Mouse (Mus musculus) embryonic facial prominence, embryonic 10.5 days (tissue): ENCODE data around the gene Gm49337. TPM values are rescaled to one million over a fixed set of nuclear protein-coding genes. Genes with fewer than 3 reads are reported as not detected.
A peak's percentile ranks its signal among the peaks of the same experiment; 100 is the strongest.

Source experiments
- DNase-seq: peaks from one replicate; pipeline ENCODE4 v3.0.0-alpha.2; 2017; ENCODE audit warnings: low spot score
- H3K27ac ChIP-seq: fragments of 300-500 bp; sonication (generic); replicated peaks from 2 replicates; pipeline ENCODE4 v1.5.1; 2016; ENCODE audit warnings: mild to moderate bottlenecking
- H3K27me3 ChIP-seq: fragments of 300-500 bp; sonication (generic); replicated peaks from 2 replicates; pipeline ENCODE4 v1.6.1; 2016; ENCODE audit warnings: low read depth, mild to moderate bottlenecking; ENCODE audit not compliant: poor library complexity, severe bottlenecking
- H3K36me3 ChIP-seq: fragments of 300-500 bp; sonication (generic); replicated peaks from 2 replicates; pipeline ENCODE4 v1.6.1; 2016; ENCODE audit warnings: mild to moderate bottlenecking, moderate library complexity
- H3K4me1 ChIP-seq: fragments of 300-500 bp; sonication (generic); 2 replicates; pipeline ENCODE4 v1.6.1; 2016
- H3K4me3 ChIP-seq: fragments of 300-500 bp; sonication (generic); 2 replicates; pipeline ENCODE4 v1.5.1; 2016; ENCODE audit warnings: mild to moderate bottlenecking, moderate library complexity
- H3K9me3 ChIP-seq: fragments of 300-500 bp; sonication (generic); 2 replicates; pipeline ENCODE4 v1.6.1; 2016; ENCODE audit warnings: mild to moderate bottlenecking
- WGBS: fragments of 180-500 bp; shearing (Covaris S2); methylation state at CpG from one replicate; pipeline ENCODE4 v1.1.7; 2016; 5-methylcytosine and 5-hydroxymethylcytosine counted together
- polyA plus RNA-seq: library from polyadenylated mRNA; unstranded; fragments of >200 nt; fragmentation: Nextera tagmentation; extraction: Ambion mirVana; gene quantifications from 2 replicates; pipeline ENCODE4 v1.2.1, GENCODE M21; 2016

The Gm49337 gene
- polyA plus RNA-seq, 1 experiment from 2014 or later: not detected

DNA sequence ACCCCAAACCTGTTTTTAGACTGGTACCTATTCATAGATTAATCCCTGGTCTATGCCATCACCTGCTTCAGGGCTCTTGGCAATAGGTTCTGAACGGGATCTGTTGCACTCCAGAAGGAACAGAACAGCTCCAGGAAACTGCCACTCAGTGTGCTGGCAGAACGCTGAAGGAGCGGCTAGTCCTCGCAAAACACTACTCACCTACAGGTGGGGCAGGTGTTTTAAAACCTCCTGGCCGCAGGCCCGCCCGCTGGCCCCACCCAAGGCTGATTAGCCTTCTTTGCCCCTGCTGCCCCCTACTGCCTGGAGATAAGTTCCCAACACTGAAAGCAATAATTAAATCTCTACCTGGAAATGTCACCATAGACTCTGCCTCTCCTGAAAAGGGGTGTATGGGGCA lies 5.8 kb upstream of the Gm49337 start, which contains the start of gene Tspan1:
Tspan1 (minus strand) TSS at position 198 of the 400 bp plus-strand sequence.
- Histone ChIP-seq H3K4me1 (peaks cover 22% of the 10 kb centered on the region), H3K4me3 (no peak within 1 kb of the TSS), H3K27me3 (no peaks in the 10 kb centered on the region), H3K9me3 (no peaks in the 10 kb centered on the region), H3K27ac (no peak within 1 kb of the TSS), H3K36me3 (0 out of 2 replicates have a peak, but pooled peaks cover 1% of the 10 kb centered on the region)
- 32% methylated on average over 7 of the region's 7 CpGs for WGBS
- DNase-seq: no peak

DNA sequence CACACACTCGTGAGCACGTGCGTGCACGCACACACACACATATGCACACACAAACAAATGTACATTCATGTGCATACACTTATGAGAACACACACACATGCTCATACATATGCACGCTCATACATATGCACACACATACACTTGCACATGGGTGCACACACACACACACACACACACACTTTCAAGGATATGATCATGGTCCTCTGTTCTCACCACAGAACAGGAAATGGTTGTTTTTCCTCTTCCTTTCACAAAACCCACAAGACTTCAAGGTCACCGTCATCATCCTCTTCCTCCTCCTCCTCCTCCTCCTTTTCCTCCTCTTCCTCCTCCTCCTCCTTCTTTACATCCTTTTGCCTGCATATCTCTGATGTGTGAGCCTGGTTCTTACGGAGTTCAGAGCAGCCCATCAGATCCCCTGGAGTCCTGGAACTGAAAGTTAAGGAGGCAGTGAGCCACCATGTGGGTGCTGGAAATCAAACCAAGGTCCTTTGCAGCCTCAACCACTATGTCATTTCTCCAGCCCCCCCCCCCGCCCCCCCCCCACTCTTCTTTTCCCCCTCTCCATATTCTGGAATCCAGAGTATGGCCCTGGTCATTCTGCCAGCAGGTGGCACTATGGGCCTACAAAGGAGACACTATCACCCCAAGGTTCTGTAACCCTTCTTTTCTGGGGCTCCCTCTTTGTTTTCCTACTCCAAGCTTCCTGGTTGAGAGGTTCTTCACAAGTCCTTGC lies 4.4 kb upstream of the Gm49337 start:
- Histone ChIP-seq H3K9me3 (no peaks in the 10 kb centered on the region), H3K36me3 (no peaks in the 10 kb centered on the region), H3K27ac (no peak overlapping the region), H3K4me1 (peaks cover 30% of the 10 kb centered on the region), H3K4me3 (no peak overlapping the region), H3K27me3 (no peaks in the 10 kb centered on the region)
- WGBS: 73% methylated on average over 8 of the region's 8 CpGs
- peak; percentile 74 for DNase-seq

DNA sequence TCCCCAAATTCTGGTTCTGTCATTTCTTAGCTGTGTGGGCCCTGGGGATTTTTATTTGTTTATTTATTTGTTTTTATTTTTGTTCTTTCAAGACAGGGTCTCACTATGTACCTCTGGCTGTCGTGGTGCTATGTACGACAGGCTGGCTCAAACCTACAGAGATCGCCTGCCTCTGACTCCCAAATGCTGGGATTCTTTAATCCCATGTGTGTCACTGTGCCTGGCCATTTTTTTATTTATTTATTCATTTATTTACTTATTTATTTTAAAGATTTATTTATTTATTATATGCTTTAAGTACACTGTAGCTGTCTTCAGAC lies 3.9 kb upstream of the Gm49337 start:
- 81% methylated on average over 3 of the region's 3 CpGs for WGBS

GRCm38 (mm10) chr4:116173752-116174151 lies 568 bp downstream of the Gm49337 start:
- WGBS: 81% methylated on average over 4 of the region's 4 CpGs
- no peaks in the 10 kb centered on the region for H3K9me3 ChIP-seq
- H3K36me3 ChIP-seq: no peaks in the 10 kb centered on the region
- H3K4me1 ChIP-seq: peaks cover 49% of the 10 kb centered on the region
- H3K27ac ChIP-seq: no peak overlapping the region
- H3K4me3 ChIP-seq: no peak overlapping the region
- H3K27me3 ChIP-seq: no peaks in the 10 kb centered on the region
- no peak for DNase-seq

More for the DNA sequence above, 3.9 kb upstream of the Gm49337 start:
- Histone ChIP-seq H3K4me3 (no peak overlapping the region), H3K9me3 (no peaks in the 10 kb centered on the region), H3K27ac (no peak overlapping the region), H3K27me3 (no peaks in the 10 kb centered on the region), H3K36me3 (no peaks in the 10 kb centered on the region), H3K4me1 (peaks cover 35% of the 10 kb centered on the region)
- DNase-seq: no peak

DNA sequence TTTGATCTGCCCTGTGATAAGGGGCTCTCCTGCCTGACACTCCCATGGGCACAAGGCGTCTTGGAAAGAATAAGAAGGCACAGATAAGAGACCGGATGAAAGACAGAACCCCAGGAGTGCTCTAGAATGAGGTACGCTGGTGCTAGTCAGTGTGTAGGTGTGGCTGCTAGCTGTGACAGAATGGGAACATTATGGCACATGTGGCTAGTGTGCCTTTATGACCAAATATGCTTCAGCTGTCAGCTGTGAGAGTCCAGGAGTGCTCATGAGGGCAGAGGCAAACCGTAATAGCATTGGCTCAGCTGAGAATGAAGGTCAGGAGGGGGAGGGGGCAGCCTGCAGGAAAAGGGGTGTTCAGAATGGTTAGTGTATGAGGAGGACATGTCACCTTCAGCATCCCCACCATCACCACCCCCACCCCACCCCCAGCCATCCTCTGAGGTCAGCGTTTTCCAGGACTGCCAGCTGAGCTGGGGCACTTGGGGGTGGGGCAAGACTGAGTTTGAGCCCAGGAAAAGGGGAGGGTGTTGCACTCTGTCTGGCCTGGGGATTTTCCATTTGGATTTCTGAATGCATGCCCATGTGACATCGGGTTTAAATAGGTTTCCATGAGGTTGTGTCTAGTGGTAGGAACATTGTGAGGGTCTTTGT lies 1.4 kb downstream of the Gm49337 start:
- no peaks in the 10 kb centered on the region for H3K9me3 ChIP-seq
- H3K4me3 ChIP-seq: no peak overlapping the region
- H3K27ac ChIP-seq: no peak overlapping the region; the same call in 1 of the 2 replicates
- WGBS: 44% methylated on average over 6 of the region's 6 CpGs
- H3K27me3 ChIP-seq: no peaks in the 10 kb centered on the region
- DNase-seq: no peak
- no peaks in the 10 kb centered on the region for H3K36me3 ChIP-seq
- peaks cover 49% of the 10 kb centered on the region for H3K4me1 ChIP-seq

DNA sequence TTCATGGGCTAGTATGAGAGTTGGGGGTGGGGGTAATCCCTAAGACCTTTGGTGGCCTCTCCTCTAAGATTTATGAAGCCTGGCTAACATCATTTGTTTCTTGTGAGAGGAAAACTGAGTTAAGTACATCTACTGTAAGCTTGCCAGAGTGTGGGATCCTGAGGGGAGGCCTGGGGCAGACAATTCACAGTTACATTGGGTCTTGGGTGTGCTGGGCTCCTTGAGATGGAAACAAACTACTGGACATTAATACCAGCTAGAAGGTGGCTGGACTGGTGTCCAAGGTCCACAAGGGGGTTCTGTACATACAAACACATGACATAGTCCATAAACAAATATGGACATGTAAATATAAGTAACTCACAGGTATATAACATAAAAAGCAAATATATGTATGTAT lies 2.0 kb downstream of the Gm49337 start:
- Histone ChIP-seq H3K27ac (no peak overlapping the region), H3K4me1 (peaks cover 49% of the 10 kb centered on the region), H3K4me3 (no peak overlapping the region), H3K27me3 (no peaks in the 10 kb centered on the region), H3K9me3 (no peaks in the 10 kb centered on the region), H3K36me3 (no peaks in the 10 kb centered on the region)
- DNase-seq: no peak

DNA sequence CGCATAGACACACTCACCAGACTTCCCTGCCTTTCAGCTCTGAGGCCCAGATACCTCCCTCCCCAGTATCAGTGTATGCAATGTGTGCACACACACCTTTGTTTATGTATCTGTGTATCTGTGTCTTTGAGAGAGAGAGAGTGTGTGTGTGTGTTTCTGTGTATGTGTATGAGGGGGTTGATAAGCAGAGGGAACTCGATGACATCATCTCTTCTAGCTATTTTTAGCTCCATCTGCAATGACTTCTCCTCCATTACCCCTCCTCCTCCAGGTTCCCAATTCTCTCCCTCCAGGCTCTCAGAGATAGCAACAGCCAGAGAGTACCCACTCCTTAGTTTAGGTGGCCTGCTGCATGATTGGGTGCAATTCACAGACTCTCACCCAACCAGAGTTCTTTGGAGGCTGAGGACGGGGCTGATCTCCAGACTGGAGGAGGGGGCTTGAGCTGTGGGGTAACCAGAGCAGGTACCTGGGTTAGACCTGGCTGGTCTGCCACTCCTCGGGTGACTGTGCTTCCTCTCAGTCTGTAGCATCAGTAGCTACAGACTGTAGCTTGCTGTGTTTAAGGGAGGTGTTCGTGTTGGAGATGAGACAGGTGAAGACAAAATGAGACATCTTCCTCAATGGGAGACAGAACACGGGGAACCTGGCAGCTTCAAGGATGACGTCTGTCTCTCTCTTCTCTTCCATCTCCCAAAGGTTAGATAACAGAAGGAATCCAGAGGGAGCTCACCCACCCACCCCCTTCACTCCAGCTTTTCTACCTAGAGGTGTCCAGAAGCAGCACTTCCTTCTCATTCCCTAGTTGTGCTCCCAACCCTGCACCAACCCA lies 2.7 kb downstream of the Gm49337 start:
- peak overlapping the region; percentile 33; the same call in 1 of the 2 replicates for H3K4me3 ChIP-seq
- H3K27me3 ChIP-seq: no peaks in the 10 kb centered on the region
- no peak for DNase-seq
- peak overlapping the region; percentile 68 for H3K27ac ChIP-seq
- no peaks in the 10 kb centered on the region for H3K9me3 ChIP-seq
- H3K4me1 ChIP-seq: peaks cover 49% of the 10 kb centered on the region
- H3K36me3 ChIP-seq: no peaks in the 10 kb centered on the region
- 63% methylated on average over 7 of the region's 7 CpGs for WGBS

GRCm38 (mm10) chr4:116176543-116176988 lies 3.4 kb downstream of the Gm49337 start:
- Histone ChIP-seq H3K4me3 (peak overlapping the region; percentile 33), H3K36me3 (no peaks in the 10 kb centered on the region), H3K4me1 (peaks cover 50% of the 10 kb centered on the region), H3K27ac (peak overlapping the region; percentile 68), H3K9me3 (no peaks in the 10 kb centered on the region), H3K27me3 (0 out of 2 replicates have a peak, but pooled peaks cover under 1% of the 10 kb centered on the region)
- 19% methylated on average over 10 of the region's 10 CpGs for WGBS
- DNase-seq: peak; percentile 78

- Histone ChIP-seq H3K27ac (peak overlapping the region; percentile 68), H3K9me3 (no peaks in the 10 kb centered on the region), H3K27me3 (0 out of 2 replicates have a peak, but pooled peaks cover 7% of the 10 kb centered on the region), H3K4me1 (peaks cover 55% of the 10 kb centered on the region), H3K36me3 (no peaks in the 10 kb centered on the region), H3K4me3 (peak overlapping the region; percentile 33; the same call in 1 of the 2 replicates)
- DNase-seq: peak; percentile 44
- 17% methylated on average over 5 of the region's 5 CpGs for WGBS
Observed at GRCm38 (mm10) chr4:116177140-116177539, 4.0 kb downstream of the Gm49337 start.

GRCm38 (mm10) chr4:116182079-116182478 lies 8.9 kb downstream of the Gm49337 start:
- Histone ChIP-seq H3K4me3 (no peak overlapping the region), H3K27ac (peak overlapping the region; percentile 20; the same call in 1 of the 2 replicates), H3K9me3 (no peaks in the 10 kb centered on the region), H3K4me1 (peaks cover 33% of the 10 kb centered on the region), H3K36me3 (no peaks in the 10 kb centered on the region), H3K27me3 (0 out of 2 replicates have a peak, but pooled peaks cover 7% of the 10 kb centered on the region)
- WGBS: 27% methylated on average over 3 of the region's 3 CpGs
- DNase-seq: no peak

DNA sequence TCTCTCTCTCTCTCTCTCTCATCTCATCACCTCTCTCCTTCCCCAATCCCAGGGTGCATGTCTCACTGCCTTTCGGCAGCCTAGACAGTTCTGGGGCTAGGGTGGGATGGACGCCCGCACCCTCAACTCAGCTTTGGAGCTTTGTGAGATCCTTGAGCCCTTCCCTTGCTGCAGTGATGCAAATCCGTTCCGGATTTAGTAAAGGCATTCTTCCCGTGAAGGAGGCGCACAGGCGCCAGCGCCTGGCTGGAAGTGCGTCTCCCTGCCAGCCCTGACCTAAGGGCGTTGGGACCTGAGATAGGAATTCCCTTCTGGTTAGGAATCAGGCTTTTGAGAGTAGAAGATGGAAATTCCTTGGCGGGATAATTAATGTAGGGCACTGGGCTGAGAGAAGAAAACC lies 9.6 kb downstream of the Gm49337 start:
- H3K27me3 ChIP-seq: 0 out of 2 replicates have a peak, but pooled peaks cover 7% of the 10 kb centered on the region
- peak overlapping the region; percentile 43 for H3K4me3 ChIP-seq
- peak overlapping the region; percentile 70 for H3K27ac ChIP-seq
- peak; percentile 43 for DNase-seq
- 3% methylated on average over 12 of the region's 12 CpGs for WGBS
- H3K36me3 ChIP-seq: no peaks in the 10 kb centered on the region
- H3K4me1 ChIP-seq: peaks cover 26% of the 10 kb centered on the region
- H3K9me3 ChIP-seq: no peaks in the 10 kb centered on the region

DNA sequence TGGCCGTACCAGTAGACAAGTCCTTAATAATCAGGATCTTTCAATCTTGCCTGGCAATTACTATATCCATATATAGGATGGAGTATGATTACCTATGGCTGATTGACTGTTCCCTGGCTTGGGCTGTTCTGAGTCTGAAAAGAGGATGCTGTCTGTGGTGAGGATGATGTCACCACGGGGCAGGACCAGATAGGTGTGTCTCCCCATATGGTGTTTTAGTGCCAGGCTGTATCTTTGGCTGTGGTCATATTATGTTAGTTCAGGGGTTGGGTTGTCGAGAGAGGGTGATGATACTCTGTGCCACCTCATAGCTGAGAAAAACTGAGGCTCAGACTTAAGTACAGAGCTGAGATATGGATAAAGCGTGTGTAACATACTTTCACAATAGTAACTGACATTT lies 11.9 kb downstream of the Gm49337 start:
- H3K36me3 ChIP-seq: no peaks in the 10 kb centered on the region
- DNase-seq: no peak
- no peak overlapping the region for H3K27ac ChIP-seq
- 92% methylated on average over 4 of the region's 4 CpGs for WGBS
- 0 out of 2 replicates have a peak, but pooled peaks cover 7% of the 10 kb centered on the region for H3K27me3 ChIP-seq
- no peak overlapping the region for H3K4me3 ChIP-seq
- H3K4me1 ChIP-seq: peaks cover 24% of the 10 kb centered on the region
- no peaks in the 10 kb centered on the region for H3K9me3 ChIP-seq
